Mouse (Mus musculus) heart, adult 9 months (tissue): ENCODE results near the gene S100a8.

Source experiments
- DNase-seq, 2 experiments: peaks; one replicate each; pipeline ENCODE4 v3.0.0; 2022; ENCODE audit warnings: low spot score in 2 of 2

Gene S100a8

GRCm38 (mm10) chr3:90668846-90669245, at the start of gene S100a8:
Gene S100a8 (plus strand): TSS chr3:90668978.
- no peak for DNase-seq

GRCm38 (mm10) chr3:90621552-90621951, 47.2 kb upstream of the S100a8 start:
- no peak for DNase-seq

GRCm38 (mm10) chr3:90623435-90624071, 45.2 kb upstream of the S100a8 start:
- DNase-seq = no peak

DNA sequence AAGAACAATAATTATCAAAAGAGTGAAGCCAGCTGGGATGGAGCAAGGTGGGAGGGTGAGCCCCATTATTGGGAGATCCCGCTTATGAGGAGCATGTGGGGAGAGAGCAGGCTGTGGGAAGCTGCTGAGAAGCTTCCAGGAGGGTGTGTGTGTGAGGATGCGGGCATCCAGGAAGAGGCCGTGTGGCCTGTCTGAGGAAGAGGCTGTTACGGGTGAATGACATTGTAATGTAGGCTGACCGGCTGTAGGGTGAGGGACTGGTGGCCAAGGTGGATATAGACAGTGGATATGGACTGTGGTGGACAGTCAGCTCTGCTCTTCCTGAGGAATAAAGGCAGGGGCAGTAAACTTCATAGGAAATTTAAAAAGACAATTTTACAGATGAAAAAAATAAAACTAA, 43.3 kb upstream of the S100a8 start:
- DNase-seq = no peak

DNA sequence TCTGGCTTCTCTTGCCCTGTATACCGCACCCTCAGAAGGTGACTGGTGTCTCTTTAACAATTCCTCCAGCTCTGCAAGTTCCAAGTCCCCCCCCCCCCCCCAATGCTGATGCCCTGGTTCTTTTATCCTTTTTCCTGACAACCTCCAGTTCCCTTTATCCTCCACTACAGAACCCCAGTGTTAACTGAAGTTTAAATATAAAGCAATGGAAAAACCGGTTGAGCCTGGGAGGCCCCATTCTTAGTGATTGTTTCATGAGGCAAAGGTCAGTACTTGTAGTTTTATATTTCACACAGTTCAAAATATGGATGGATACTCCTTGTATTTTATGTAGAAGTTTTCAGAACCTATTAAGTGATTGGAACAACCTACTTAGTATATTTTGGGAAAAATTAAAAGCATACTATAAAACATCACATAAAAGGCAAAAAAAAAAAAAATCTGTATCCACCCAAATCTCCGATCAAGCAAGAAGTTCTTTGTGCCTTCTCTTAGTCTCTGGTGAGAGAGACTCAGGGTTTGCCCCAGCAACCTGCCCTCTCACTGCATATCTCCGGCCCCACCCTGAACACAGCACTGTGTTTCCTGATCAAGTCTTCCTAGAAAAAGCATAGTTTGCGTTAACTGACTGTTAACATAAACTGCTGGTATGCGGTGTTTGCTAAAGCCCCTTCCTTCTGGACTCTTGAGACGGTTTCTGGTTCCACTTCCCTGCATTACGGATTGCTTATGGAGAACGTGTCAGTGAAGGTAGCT, 42.3 kb upstream of the S100a8 start:
- no peak for DNase-seq

DNA sequence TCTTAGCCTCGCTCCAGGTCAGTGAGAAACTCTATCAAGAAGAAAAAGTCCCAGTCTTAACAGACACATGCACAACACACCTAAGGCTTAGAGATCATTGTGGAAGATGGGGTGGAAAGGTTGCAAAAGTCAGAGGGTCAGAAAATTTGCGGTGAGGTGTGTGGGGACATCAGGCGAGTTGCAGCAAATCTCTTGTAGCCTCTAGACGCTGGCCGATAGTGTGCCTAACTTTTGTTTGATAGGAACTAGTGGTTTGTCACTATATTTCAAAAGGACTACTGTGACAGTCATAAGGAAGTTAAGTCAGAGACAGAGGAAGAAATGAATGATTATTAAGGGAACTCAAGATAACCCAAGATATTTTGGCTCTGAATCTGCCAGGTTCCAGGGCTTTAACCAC, 41.4 kb upstream of the S100a8 start:
- no peak for DNase-seq

DNA sequence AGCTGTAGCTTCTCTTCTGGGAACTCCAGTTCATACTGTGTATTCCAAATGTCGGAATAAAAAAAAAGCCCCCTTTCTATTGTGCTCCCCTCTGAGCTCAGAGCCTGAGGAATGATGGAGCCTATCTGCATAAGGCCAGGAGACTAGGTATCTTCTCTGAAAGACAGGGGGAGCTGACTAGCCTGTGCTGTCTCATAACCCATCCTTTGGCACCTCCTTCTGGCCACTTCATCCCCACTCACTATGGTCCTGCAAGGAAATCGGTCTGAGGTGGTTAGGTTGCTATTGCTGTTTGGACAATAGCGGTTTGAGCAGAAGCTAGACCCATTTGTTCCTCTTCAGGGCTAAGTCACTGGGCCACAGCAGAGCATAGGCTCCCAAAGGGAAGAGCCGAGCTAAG, 41.0 kb upstream of the S100a8 start:
- no peak for DNase-seq

DNA sequence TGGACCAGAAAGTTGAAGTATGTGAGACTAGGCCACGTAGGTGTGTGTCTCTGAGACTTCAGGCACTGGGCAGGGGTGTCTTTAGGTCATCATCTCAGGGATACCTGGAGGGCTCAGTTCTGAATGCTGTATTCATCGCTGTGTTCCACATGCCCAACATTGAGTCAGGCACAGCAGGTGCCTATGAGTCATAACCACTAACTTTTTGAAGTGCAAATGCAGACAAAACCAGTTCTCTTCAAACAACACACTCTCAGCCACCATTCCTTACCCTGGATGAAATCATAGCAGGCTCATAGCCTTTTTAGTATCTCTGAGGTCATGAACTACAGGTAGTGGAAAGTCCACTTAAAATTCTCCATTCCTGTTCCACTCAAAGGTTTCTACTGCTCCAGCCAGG, 39.5 kb upstream of the S100a8 start:
- DNase-seq = no peak

- DNase-seq = no peak
These were observed 36.8 kb upstream of the S100a8 start for GRCm38 (mm10) chr3:90631984-90632383.

GRCm38 (mm10) chr3:90638511-90639275, 30.1 kb upstream of the S100a8 start:
- no peak for DNase-seq

- DNase-seq = no peak
These were observed 29.1 kb upstream of the S100a8 start for GRCm38 (mm10) chr3:90639511-90640154.

DNA sequence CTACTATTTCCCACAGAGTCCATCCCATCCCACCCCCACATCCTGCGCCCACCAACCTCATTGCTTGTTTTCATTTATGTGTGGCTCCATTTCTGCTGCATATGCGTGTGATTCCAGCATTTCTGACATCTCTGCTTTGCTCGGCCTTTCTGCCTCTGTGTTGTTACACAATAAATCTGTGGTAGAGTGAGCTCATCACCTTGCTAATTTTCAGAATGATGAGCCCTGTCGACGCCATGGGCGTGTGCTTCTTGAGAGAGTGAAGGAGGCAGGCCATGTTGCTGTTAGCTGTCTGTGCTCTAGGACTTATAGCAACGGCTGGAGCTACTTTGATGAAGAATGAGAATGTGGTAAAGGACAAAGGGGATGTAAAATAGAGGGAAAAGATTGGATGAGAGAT, 27.8 kb upstream of the S100a8 start:
- DNase-seq = no peak

- peak in 1 of 2 experiments; percentile 23 for DNase-seq
These were observed 24.6 kb upstream of the S100a8 start for GRCm38 (mm10) chr3:90644220-90644619.

- DNase-seq = no peak
These were observed 21.5 kb upstream of the S100a8 start for GRCm38 (mm10) chr3:90647291-90647690.

- DNase-seq = no peak
These were observed 19.8 kb upstream of the S100a8 start for GRCm38 (mm10) chr3:90648981-90649380.

DNA sequence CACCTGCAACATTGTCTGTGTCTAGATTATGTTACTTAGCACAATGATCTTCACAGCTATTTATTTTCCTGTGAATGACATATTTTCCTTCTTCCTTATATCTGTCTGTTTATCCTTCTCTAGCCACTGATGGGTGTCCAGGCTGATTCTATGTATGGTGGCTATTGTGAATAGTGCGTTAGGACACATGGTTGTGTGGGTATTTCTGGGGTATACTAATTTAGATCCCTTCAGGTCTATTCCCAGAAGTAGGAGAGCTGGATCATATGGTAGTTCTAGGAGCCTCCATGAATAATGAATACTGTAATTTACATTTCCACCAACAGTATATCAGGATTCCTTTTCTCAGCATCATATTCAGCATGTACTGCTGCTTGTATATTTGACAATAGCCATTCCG, 18.9 kb upstream of the S100a8 start:
- no peak for DNase-seq

GRCm38 (mm10) chr3:90652878-90653508, 15.8 kb upstream of the S100a8 start:
- DNase-seq = peak; percentile 20 to 38

DNA sequence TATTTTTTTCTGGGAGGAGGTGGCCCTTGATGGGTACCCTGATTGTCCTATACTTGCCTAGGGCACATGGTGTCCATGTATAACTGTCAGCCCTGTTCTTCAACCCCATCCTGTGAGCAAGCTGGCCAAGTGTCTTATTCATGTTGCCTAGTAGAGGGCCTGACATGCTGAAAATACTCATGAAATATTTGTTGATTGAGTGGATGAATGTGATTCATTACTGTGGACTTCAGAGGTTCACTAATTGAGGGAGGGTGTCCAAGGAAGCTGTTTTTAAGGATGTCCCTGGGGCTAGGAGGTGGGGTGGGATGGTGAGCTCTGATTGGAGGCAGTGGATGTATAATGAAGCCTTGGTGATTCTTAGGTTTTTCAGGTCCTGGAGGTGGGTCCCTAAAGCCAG, 15.1 kb upstream of the S100a8 start, which contains the start of gene S100a7a:
Gene S100a7a, plus strand, starts transcription at position 301 of the 400 bp plus-strand sequence.
- no peak for DNase-seq

- DNase-seq = no peak
These were observed 11.4 kb upstream of the S100a8 start for GRCm38 (mm10) chr3:90657405-90657804.

DNA sequence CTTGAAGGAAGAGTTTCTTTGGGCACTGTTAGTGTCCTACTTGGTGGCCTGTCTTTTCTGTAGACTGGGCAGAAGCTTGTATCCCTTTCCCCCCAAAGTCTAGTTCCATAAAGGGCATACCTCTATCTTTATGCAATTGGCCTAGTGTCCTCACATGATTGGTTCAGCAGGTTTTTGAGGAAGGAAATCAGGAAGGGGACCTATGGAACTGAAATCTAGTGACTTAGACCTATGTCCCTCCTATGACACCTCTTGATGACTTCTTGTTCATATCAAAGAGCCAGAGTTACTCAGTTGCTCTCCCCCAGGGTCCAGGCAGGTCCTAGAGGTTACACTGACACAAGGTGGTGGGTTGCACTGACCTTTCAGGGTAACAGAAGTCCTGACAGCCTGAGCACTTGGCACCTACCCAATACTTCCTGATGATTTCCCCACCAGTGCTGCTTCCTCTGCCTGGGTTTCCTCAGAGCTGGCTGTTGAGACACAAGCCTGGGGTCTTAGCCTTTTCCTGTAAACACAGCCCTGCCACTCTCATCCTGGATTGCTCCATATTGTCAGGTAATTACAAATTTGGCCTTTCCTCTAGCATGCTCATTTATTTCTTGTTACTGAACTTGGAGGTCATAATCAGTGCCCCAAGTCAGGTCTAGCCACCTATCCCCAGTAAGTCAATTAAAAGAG, 9.3 kb upstream of the S100a8 start:
- no peak for DNase-seq

- no peak for DNase-seq
These were observed 4.6 kb upstream of the S100a8 start for GRCm38 (mm10) chr3:90664219-90664618.
